Mouse (Mus musculus) 3134 (cell line): ENCODE data around the gene H2afz.
"Not testable (repeated sequence)": the region's sequence is repeated elsewhere in the genome, so short reads cannot be mapped to it uniquely, and the experiment has no call there.

Experiments used
- DNase-seq: peaks from one replicate; pipeline ENCODE4 v3.0.0-alpha.2; 2011; ENCODE audit warnings: low spot score; ENCODE audit not compliant: insufficient read length; ENCODE audit errors: extremely low read depth

H2afz gene

DNA sequence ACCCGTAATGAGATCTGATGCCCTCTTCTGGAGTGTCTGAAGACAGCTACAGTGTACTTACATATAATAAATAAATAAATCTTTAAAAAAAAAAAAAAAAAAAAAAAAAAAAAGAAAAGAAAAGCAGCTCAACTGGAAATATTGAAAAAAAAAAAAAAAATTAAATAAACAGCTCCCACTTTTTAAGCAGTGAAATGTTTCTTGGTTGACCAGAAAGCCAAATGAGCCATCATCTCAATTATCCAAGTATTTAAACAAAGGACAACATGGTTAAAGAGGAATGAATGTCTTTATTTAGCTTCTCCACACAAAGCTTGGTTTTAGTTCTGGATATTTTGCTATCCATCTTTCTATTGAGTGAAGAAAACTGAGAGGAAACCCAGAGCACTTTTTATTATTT, 50.3 kb downstream of the H2afz start:
- DNase-seq: not testable (repeated sequence)
